Mouse (Mus musculus) lung, postnatal 14 days (tissue): ENCODE data around the gene Ifit1bl1.
"Not testable (repeated sequence)": the region's sequence is repeated elsewhere in the genome, so short reads cannot be mapped to it uniquely, and the experiment has no call there.

ENCODE experiments used
- DNase-seq: peaks from one replicate; pipeline ENCODE4 v3.0.0; 2021

Ifit1bl1 gene

DNA sequence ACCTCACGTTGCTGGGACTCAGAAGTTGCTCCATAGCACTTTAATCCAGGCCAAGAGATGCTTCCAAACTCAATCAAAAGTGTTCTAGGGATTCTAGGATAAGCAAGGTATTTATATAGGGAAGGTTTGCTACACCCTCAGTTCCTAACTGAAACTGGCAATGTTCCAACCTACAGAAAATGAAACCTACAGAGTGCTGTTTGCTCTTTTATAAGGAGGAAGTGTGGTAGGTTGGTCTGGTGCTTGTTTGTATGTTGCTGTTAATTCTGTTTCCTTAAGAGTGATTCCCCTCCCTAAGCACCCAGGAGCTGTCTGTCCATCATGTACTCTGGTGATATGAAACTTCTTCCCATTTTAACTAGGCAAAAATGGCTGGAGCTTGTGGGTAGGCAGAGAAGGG is at the start of gene Ifit1bl1:
Gene Ifit1bl1, minus strand, starts transcription at position 69 of the 400 bp plus-strand sequence.
- not testable (repeated sequence) for DNase-seq

DNA sequence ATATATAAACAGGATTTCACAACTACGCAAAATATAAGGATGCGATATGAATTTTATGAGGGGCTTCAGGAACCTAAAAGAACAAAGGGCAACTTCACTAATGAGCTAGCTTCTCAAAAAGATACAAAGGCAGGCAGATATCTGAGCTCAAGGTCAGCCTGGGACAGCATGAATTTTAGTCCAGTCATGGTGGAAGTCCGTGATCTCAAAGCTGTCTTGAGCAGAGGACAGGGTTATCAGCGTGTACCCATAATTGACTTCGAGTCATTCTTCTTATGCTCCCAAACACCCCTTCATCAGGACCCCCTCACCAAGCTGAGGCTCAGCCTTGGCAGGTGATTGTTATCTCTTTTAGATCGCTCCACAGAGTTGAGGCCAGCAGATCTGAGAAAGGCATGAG is 49.2 kb upstream of the Ifit1bl1 start:
- no peak for DNase-seq

DNA sequence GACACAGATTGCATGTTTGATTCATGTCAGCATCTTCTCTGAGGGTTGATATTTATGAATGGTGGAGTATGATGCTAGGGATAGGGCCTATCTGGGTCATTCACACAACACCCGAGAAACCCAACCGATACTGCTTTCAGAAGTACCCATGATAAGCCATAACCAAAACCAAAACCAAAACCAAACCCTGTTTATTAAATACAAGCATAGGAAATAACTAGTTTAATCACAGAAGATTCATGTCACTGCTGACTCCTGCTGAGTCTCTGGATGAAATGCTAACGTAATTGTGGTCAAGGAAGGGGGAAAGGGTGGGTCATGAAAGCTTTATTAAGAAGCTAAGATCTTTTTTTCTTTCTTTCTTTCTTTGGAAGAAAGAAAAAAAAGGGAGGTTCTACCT is 48.5 kb upstream of the Ifit1bl1 start:
- no peak for DNase-seq

DNA sequence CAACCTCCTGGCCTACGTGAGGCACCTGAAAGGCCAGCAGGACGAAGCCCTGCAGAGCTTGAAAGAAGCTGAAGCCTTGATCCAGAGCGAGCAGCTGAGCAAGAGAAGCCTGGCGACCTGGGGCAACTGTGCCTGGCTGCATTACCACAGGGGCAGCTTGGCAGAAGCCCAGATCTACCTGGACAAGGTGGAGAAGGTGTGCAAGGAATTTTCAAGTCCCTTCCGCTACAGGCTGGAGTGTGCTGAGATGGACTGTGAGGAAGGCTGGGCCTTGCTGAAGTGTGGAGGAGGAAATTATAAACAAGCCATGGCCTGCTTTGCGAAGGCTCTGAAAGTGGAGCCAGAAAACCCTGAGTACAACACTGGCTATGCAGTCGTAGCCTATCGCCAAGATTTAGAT is 45.9 kb upstream of the Ifit1bl1 start:
- peak; percentile 64 for DNase-seq

DNA sequence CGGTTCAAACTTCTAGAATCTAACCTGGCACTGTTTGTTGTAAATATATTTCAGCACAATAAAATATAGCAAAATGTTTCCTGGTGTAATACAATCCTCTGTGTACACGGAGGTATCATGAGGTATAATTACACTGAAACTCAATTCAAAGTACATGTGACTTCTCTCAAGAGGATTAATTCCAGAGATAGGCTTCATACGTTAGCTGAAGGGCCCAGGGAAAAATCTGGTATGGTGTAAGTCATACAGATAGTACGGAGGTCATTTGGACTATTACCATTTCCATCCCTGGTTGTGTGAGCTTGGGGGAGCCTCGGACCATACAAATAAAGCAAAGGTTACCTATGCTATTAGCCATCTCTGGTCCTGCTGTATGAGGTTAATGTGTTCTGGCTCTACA is 40.9 kb upstream of the Ifit1bl1 start:
- no peak for DNase-seq

DNA sequence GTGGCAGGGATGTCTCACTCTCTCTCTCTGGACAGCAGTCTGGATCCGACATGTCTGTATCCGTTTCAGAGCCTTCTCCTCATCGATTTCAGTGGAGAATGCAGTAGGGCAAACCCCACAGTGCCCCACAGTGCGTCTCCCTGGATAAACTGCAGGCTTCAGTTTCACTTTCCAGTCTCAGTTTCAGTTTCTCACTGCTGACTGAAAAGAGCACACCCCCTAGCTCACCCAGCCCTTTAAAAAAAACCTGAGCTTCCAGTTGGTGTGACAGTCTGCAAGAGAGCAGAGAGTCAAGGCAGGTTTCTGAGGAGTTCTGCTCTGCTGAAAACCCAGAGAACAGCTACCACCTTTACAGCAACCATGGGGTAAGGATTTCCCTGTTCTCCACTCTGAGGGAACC is 38.9 kb upstream of the Ifit1bl1 start, which contains the start of the genes Ifit1bl2 and Ifit1:
Gene Ifit1bl2, minus strand, starts transcription at position 121 of the 400 bp plus-strand sequence.
Gene Ifit1, plus strand, starts transcription at position 249 of the 400 bp plus-strand sequence.
- DNase-seq, result peak; percentile 10

DNA sequence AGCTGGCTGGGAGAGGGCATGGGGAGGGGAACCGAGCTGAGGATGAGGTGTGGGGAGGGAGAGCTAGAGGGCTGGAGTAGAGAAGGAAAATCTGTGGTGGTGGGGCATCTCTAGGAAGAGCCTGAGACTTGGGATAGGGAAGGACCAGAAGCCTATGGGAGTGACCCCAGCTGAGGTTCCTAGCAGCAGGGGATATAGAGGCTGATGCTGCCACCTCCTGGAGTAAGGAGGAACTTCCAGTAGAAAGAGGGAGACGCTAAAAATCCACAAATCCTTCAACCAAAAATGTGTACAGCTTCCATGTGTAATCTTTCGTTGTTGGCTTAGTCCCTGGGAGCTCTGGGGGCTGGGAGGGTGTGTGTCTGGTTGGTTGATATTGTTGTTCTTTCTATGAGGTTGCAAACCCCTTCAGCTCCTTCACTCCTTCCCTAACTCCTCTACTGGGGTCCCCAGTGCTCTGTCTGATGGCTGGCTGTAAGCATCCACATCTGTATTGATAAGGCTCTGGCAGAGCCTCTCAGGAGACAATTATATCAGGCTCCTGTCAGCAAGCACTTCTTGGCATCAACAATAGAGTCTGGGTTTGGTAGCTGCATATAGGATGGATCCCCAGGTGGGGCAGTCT is 35.3 kb upstream of the Ifit1bl1 start:
- DNase-seq, result peak; percentile 77

DNA sequence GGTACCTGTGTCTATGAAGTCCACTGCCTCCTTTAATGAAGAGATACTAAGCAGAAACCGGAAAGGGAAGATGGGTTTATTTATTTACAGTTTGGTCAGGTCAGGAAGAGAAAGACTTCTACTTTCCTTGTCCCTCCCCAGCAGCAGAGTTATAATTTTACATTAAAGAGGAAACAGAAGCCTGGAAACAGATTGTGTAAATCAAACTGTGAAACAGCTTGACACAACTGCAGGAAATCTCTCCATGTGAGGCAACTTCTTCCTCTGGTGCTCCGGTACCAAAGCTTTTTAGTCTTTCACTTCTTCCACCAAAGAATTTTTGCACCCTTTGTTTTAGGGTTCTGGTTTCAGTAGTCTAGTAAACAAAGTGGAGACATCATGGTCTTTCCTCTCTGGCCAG is 31.7 kb upstream of the Ifit1bl1 start:
- DNase-seq, result no peak

DNA sequence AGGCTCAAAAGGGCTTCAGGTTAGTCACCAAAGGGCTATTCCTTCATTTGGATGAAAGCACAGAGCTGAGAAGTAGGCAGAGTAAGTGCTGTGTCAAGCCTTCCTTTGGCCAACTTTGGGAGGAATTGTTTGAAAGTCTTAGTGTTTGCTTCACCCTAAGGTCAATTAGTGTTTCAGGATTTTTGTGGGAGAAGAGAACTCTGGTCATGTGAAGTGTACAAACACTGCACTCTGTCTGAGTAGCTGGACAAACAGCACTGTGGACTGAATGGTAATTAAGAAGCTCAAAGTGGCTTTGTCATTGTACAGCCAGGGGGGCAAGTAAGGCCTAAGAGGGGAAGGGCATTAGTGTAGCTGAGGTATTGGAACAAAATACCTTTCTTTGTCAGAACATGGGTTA is 29.7 kb upstream of the Ifit1bl1 start:
- no peak for DNase-seq

DNA sequence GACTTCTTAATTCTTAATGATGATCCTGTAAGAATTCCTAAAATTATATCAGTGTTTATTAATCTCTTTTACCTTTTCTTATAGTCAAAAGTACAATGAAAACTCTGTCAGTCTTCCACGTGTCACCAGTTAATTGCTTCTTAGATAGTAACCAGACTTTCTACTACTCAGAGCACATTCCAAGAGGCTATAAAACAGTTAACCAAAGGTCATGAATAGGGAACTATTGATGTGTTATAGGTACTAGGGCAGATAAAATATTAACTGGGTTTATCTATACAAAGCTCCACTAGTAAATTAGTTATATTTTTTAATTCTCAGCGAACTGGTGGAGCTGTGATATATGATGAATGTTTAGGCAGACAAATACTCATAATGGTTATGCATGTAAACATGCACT is 25.7 kb upstream of the Ifit1bl1 start:
- DNase-seq, result no peak

DNA sequence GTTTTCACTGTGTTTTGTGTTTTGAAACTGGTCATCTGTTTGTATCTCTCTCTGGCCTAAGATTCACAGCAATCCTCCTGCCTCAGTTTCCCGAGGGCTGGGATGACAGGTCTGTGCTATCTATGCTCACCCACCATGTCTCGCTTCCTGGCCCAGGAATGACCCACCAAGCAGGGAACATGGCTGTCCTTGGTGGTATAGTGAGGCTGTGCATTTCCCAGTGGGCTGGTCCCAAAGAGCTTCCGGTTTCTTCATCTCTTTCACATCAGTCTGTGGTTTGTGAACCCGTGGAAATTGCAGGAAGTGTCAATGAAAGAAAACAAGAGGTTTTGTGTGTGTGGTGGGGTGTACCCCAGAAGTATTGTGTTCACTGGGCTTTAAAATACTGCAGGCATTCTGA is 22.9 kb upstream of the Ifit1bl1 start:
- DNase-seq, result no peak

DNA sequence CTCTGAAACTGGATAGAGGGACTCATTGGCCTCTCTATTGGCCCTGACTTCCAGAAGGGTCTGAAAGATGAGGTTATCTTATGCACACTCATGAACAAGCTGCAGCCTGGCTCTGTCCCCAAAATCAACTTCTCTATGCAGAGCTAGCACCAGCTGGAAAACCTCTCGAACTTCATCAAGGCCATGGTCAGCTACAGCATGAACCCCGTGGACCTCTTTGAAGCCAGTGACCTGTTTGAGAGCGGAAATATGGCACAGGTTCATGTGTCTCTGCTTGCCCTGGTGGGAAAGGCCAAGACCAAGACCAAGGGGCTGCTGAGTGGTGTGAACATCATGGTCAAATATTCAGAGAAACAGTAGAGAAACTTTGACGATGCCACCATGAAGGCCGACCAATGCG is 22.0 kb upstream of the Ifit1bl1 start:
- no peak for DNase-seq

DNA sequence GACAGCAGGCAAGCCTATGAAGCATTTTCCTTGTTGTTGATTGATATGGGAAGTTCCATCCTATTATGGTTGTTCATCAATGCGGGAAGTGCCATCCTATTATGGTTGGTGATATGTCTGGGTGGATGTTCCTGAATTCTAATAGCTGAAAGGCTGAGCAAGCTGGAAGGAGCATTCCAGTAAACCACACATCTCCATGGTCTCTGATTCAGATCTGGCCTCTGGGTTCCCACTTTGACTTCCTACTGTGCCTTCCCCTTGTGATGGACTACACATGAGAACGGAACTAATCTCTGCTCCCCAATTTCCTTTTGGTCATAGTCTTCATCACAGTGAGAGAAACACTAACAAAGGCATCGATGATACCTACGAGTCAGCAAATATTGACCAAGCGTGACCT is 19.1 kb upstream of the Ifit1bl1 start:
- no peak for DNase-seq

DNA sequence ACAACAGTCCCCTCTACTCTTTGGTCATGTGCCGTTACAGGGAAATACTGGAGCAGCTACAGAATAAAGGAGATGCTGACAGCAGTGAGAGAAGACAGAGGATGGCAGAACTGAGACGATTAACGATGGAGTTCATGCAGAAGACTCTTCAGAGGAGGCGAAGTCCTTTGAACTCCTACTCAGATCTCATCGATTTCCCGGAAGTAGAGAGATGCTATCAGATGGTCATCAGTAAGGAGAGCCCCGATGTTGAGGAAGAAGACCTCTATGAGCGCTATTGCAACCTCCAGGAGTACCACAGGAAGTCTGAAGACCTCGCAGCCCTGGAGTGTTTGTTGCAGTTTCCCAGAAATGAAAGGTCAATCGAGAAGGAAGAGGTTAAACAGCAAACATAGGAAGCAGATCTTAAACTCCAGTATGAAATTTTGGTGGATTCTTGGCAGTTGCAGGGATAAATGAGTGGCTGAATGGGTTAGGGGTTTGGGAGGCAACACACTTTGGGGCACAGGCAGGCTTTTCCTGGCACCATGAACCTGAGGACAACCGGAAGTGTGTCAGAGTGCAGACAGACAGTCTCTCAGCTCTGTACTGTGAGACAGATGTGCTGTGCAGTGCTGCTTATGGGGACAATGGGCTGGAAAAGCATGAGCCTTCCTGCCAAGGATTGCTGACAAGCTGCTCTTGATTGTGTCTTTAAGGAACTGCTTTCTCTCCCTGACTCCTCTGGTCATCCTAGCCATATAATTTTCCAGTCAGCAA is 10.7 kb upstream of the Ifit1bl1 start:
- not testable (repeated sequence) for DNase-seq

DNA sequence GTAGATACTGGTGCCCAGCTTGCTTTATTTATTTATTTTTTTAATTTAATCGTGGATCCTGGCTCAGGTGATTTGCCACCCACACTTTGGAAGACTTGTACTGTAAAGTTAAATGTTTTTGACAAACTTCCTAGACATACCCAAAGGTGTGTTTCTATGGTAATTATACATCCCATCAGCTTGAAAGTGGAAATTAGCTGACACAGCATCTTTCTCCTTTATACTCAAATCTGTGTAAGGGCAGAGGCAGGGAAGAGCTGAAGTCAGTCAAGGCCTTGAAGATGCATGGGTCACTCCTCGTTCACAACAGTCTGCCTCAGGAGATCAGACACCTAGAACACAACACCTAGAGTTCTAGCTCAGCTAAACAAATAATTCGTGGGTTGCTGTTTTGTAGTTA is 8.4 kb upstream of the Ifit1bl1 start:
- not testable (repeated sequence) for DNase-seq

DNA sequence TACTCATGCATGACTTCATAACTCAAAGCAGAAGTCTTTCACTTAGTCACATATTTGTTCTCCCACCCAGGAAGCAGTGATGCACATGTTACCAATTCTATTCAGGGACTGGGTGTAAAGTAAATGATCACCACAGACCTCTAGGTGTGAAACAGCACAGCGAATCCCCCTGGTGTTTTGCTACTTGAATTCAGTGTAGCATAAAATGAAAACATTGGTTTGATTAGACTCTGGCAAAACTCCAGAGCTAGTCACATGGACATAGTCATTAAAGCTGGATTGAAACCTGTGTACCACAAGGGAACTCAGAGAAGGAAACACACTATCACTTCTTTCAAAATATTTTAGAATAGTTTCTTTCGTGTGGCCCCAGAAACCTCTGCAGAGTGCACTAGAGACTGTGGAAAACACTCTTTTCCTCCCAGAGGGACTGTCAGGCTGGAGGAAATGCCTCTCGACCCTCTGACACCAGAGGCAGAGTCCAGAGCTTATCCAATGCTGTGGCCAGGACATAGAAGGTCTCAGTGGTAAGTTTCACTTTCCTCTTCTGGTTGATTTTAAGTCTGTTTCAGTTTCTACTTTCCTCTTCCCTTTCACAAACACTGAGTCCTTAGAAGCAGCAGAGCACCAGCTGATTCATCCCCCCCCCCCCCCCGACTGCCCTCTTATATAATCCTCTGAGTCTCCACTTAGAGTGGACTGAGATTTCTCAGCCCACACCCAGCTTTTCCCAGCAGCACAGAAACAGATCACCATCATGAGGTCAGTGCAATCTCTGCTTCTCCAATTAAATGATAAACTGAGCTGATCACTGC is 5.7 kb upstream of the Ifit1bl1 start, which contains the start of gene Ifit3b:
Gene Ifit3b, plus strand, starts transcription at position 734 of the 815 bp plus-strand sequence.
- DNase-seq, result not testable (repeated sequence)

DNA sequence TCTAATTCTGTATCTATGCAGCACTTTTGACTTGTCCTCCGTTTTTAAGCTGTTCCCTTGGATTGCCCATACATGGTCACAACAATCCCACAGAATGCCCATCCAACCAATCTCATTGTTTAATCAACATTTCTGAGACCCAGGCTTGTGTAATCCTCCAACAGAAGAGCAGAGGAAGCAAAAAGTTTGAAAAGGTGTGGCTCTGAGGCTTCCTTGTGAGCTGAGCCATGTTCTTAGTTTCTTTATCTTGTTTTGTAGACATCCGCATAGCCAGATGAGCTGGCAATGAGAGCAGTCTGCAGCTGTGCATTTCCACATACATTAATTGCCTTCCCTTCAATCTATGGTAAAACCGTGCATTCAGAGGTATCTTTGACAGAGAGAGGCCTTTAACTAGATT is 3.7 kb upstream of the Ifit1bl1 start:
- DNase-seq, result no peak

DNA sequence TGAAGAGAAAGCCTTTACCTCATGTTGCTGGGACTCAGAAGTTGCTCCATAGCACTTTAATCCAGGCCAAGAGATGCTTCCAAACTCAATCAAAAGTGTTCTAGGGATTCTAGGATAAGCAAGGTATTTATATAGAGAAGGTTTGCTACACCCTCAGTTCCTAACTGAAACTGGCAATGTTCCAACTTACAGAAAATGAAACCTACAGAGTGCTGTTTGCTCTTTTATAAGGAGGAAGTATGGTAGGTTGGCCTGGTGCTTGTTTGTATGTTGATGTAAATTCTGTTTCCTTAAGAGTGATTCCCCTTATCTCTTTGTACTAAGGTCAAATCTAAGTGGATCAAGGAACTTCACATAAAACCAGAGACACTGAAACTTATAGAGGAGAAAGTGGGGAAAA is 2.5 kb downstream of the Ifit1bl1 start:
- not testable (repeated sequence) for DNase-seq

DNA sequence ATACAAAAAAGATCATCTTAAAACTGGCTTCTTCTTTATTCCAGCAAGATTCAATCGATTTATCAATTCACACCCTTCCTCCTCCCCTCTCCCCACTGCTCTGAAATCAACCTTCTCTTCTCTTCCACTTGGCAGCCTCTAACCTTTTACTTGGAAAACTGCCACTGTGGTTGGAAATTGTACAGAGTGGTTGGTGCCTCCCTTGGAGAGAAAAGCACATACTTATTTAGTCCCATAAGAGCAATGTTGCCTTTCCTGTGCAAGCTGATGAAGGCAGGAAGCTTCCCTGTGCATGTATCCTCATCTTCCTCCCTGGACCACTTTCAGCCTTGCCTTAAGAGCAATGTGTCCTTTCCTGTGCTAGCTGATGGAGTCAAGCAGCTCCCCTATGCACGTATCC is 3.4 kb downstream of the Ifit1bl1 start:
- peak; percentile 68 for DNase-seq

DNA sequence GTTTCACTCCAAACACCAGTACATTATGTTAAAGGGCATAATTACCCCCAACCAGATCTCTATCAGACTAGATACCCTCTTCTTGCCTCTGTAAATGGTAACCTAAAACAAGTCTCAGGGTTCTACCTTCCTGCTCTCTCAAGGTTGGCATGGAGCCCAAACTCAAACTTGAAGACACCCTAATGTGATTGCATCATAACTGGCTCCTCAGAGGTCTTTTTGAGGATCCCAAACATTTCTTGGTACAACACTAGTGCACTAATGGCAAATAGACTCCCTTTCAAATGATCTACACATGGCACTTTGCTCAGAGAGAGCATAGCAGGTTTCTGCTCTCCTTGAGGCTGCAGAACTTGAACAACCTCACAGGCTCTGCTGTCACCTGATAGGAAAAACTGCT is 4.9 kb downstream of the Ifit1bl1 start:
- no peak for DNase-seq

DNA sequence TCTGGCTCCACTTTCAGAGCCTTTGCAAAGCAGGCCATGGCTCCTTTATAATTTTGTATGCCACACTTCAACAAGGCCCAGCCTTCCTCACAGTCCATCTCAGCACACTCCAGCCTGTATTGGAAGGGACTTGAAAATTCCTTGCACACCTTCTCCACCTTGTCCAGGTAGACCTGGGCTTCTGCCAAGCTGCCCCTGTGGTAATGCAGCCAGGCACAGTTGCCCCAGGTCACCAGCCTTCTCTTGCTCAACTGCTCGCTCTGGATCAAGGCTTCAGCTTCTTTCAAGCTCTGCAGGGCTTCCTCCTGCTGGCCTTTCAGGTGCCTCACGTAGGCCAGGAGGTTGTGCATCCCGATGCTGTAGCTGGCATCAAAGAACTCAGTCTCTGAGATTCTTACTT is 7.2 kb downstream of the Ifit1bl1 start:
- DNase-seq, result not testable (repeated sequence)

DNA sequence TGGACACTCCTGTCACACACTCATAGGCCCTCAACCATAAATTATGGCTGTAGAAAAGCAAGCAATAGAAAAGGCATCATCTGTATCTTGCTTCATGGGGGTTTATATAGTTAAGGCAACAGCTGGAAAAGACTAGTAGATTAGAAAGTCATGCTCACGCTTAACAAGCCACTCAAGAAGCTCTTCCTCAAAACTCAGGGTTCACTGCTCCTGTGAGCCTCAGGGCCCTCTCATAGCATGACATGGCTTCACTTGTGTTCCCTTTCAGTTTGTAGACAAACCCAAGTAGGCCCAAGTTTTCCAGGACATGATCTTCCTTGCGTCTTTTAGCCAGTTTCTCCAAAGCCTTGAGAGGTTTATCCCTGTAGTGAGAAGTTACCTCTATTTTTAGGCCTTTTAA is 8.3 kb downstream of the Ifit1bl1 start:
- no peak for DNase-seq

DNA sequence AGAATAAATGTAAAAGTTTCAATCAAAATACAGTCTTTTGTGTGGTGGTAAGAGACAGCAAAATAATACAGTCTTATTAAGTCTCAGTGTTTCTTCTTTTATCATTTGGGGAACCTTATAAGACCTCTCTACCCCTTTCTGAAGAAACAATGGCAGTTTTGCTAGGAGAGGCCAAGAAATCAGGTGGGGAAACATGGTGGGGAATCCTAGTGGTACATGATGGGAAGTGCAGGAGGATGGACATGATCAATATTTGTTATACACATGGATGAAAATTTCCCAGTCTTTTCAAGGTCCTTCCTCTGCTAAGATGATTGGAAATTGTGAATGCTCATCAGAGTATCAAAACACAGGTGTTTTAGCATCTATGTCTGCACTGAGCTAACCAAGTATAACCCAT is 12.8 kb downstream of the Ifit1bl1 start:
- DNase-seq, result no peak
